Mouse (Mus musculus): ENCODE measurements around the gene Il25.

Il25 gene

DNA sequence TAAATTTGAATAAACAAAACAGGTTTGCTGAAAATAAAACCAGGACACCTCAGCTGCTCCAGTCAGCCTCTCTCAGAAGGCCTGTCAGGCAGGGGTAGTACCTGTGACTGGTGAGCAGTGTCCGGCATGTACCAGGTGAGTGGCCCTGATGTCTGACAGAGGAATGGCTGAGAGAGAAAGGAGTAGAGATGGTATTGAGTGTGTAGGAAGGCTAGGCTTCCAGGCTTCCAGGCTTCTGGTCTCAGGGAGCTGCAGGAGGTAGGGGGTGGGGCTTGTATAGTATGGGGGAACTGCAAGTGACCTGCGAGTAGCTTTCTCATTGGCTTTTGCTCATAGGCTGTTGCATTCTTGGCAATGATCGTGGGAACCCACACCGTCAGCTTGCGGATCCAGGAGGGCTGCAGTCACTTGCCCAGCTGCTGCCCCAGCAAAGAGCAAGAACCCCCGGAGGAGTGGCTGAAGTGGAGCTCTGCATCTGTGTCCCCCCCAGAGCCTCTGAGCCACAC, at the start of gene Il25:
TSS of gene Il25 (plus strand) at position 51 of the 506 bp plus-strand sequence.
- DNase-seq = no peak

- DNase-seq = peak in 1 of 2 experiments; percentile 43
Observed at GRCm38 (mm10) chr14:54883154-54884021, 49.1 kb upstream of the Il25 start, which contains the start of the genes Bcl2l2 and Gm20521. Gene Bcl2l2 (plus strand): TSS chr14:54883377. Gene Gm20521 (plus strand): TSS chr14:54883441.

DNA sequence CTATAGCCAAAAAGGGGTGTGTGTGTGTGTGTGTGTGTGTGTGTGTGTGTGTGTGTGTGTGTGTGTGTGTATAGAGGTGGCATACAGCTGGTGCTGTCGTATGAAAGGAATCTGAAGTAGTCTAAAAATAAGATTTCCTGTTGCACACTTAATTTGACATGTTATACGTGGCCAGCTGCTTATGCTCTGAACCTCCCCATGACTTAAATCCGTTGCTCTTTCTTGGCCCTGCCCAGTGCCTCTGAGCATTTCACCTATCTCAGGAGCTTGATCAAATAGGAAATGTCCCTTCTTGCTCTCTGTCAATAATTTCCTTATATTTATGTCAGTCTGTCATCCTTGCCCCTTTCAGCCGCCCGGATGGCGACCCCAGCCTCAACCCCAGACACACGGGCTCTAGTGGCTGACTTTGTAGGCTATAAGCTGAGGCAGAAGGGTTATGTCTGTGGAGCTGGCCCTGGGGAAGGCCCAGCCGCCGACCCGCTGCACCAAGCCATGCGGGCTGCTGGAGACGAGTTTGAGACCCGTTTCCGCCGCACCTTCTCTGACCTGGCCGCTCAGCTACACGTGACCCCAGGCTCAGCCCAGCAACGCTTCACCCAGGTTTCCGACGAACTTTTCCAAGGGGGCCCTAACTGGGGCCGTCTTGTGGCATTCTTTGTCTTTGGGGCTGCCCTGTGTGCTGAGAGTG, 48.3 kb upstream of the Il25 start:
- no peak for DNase-seq

GRCm38 (mm10) chr14:54885309-54885708, 47.2 kb upstream of the Il25 start:
- DNase-seq = no peak

- no peak for DNase-seq
Observed at GRCm38 (mm10) chr14:54892200-54892599, 40.3 kb upstream of the Il25 start, which contains the start of gene Pabpn1. Gene Pabpn1 (plus strand): TSS chr14:54892500.

- peak; percentile 93 to 94 for DNase-seq
Observed at GRCm38 (mm10) chr14:54893651-54894181, 38.8 kb upstream of the Il25 start.

DNA sequence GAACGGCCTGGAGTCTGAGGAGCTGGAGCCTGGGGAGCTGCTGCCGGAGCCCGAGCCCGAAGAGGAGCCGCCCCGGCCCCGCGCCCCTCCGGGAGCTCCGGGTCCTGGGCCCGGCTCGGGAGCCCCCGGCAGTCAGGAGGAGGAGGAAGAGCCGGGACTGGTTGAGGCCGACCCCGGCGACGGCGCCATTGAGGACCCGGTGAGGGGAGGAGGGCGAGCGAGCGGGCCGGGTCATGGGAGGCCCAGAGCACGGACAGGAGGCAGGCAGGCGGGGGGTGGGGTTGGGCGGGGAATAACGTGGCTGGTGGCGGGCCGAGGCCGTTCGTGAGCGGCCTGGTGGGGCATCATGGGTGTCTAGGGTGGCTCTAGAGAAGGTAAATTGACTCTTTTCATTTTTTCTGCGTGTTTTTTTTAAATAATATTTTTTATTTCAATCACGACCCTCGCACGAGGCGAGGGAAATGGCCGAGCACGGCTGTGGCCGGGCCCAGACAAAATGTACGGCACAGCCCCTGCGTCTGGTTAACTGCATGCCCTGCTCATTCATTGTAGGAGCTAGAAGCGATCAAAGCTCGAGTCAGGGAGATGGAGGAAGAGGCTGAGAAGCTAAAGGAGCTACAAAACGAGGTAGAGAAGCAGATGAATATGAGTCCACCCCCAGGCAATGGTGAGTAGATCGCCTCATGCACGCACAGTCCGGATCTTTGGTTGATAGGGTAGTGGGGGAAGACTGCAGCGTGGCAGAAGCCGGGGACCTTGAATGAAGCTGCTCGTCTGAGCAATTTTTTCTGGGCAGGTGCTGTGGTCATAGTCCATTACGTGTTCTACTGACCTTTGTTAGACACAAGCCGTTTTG, 38.0 kb upstream of the Il25 start:
- DNase-seq = peak in 1 of 2 experiments; percentile 60

DNA sequence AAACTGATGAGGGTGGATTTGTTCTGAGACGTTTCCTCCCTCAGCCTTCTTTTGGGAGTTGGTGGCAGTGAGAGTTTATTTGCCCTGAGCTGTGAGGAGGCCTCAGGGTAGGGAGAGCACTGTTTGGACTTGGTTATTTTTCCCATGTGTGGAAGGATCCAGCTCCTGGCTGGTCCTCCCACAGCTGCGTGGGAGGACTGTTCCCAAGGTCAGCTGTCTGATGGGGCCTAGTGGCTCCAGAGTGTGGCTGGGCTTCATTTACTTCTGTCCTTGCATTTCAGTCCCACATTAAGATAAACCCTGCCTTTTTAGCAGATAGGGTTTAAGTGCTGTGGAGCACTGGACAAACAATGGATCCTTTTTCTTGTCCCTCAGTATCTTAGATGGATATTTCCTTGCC, 35.0 kb upstream of the Il25 start:
- DNase-seq = no peak

DNA sequence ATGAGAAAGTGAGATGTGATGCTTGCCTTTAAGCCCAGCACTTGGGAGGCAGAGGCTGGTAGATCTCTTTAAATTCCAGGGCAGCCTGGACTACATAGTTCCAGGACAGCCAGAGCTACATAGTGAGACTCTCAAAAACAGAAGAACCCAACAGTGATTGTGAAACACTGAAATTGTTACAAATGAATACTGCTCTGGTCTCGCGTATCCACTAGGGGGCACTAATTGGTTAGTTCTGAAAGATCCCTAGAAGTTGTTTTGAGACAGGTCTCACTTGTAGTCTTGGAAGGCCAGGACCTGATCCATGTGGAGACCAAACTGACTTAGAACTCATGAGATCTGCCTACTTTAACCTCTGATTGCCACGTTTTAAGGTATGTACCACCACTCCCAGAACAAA, 32.1 kb upstream of the Il25 start:
- DNase-seq = peak in 1 of 2 experiments; percentile 42

DNA sequence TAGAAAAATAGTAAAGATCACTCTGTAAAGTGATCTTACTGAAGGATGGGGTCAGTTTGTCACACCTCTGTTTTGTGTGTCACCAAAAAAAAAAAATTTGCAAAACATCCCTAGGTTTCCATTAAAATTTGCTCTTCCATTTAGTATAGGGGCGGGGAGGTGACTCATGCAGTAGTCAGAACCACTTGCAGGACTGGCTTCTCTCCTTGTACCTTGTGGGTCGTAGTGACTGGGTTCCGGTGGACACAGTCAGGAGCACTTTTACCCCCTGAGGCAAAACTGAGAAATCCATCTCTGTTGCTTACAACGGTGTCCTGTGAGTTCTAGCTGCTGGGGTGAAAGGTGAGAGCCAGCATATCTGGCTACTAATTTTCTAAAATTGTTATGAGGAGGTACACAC, 28.9 kb upstream of the Il25 start:
- no peak for DNase-seq

- no peak for DNase-seq
Observed at GRCm38 (mm10) chr14:54908682-54909081, 23.8 kb upstream of the Il25 start.

- DNase-seq = no peak
Observed at GRCm38 (mm10) chr14:54912109-54912850, 20.2 kb upstream of the Il25 start.

DNA sequence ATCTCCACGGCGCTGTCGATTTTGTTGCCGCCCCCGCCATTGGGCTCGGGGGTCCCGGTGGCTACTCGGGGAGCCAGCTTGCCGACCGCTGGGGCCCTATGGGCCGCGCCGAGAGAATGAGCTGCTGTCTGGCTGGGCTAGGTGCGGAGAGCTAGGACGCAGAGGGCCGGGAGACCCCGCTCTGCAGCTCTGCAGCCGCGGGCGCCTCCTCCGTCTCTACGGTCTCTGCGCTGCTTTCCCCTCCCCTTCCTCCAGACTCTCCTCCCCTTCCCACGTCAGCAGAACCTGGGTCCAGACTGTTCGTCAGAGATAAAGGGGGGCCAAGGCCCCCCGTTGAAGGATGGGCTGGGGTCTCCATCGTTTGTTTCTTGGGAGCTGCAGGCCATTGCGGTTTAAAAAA, 19.6 kb upstream of the Il25 start, which contains the start of gene Slc22a17:
TSS of gene Slc22a17 (minus strand) at position 247 of the 400 bp plus-strand sequence.
- peak; percentile 35 to 53 for DNase-seq

DNA sequence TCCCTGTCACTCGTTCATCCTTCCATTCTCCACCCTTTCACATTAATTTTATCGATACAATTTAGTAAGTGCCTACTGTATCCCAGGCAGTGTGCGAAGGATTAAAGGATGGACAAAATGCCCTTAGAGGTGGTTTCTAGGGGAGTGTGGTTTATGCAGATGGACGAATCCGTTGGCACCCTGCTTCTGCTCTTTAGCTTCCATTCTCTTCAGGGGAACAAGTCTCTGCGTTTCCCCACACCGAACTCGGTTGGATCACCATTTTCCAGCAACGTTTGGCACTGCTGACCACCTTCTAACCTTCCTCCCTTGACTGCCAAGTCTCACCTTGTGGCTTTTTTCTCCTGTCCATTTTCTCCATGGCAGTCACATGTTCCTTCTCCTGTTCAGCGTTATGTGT, 19.2 kb upstream of the Il25 start:
- DNase-seq = no peak

- DNase-seq = no peak
Observed at GRCm38 (mm10) chr14:54920076-54920685, 12.3 kb upstream of the Il25 start.

GRCm38 (mm10) chr14:54924641-54925348, 7.7 kb upstream of the Il25 start:
- no peak for DNase-seq

DNA sequence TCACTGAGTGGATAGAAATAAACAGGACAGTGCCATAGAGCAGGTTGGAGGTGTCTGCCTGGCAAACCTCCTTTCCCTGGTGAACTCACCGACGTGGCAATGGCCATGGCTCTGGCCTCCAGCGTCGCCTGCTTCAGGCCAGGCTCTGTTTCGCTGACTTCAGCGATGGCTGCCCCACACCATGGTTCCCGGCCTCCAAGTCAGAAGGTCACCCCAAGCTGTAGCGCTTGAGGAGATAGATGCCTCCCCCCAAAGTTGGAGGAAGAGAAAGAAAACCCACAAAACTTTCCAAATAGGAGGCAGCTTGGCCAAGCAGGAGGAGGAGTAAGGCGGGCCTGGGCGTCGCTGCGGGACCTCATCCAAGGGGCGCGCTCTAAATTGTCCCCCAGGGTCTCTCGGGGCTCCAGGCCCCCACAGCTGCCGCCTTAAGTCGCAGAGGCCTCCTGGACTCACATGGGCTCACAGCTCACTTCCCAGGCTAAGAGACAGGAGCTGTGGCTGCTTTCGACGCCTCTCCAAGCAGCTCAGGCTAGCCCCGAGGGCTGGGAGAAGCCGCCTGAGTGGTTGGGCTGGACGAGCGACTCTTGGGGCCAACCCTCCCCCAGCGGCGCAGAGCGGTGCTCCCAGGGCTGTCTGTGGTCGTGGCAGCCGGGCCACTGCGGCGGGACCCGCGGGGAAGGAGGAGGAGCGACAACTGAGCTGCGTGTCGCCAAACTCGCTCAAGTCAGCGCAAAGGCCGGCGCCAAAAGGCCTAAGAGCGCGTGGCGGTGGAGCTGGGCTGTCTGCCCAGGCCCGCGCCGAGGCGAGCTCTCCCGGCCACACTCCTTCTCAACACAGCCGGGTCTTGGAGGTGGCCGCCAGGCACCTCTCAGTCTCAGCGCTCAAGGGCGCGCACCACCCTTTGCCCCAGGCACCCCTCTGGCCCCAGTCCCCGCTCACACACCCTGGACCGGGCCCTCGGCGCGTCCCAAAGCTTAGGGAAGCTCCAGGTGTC, 6.8 kb upstream of the Il25 start, which contains the start of gene Efs:
TSS of gene Efs (minus strand) at position 778 of the 994 bp plus-strand sequence.
- DNase-seq = no peak

- no peak for DNase-seq
Observed at GRCm38 (mm10) chr14:54926401-54927158, 5.9 kb upstream of the Il25 start.

All from spleen, adult 18-20 months (tissue).